Mouse (Mus musculus): Measurements from ENCODE around the gene Gm49776. TPM values are rescaled to one million over a fixed set of nuclear protein-coding genes. Genes with fewer than 3 reads are reported as not detected.

The Gm49776 gene
- total RNA-seq, 1 experiment = 1.7 TPM

DNA sequence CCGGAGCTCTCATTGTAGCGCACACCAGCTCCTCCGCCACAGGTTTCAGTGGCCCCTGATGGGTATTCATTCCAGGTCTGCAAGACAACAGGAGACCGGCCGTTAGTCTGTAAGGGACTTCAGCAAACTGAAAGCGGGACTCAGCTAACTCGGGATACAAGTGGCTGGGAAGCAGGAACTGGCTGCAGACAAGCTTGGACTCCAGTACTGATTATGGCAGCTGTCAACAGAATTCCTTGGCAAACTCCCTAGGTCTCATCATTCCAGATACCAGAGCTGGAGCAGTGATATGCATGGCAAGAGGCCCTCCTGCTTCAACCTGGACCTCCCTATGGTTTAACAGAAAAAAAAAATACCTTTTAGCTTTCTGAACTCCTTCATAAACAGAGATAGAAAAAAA is 43.3 kb downstream of the Gm49776 start:
- in situ Hi-C loops (cut with MboI; ENCODE audit: low sequenced_read_pairs in 2 of 2, unreplicated experiment in 2 of 2) = loop anchor here (5.0 to 10.0 kb wide), 2 partner anchors 110 to 113 kb away; no protein-coding TSS in a partner anchor
- TF ChIP-seq ZNF384 (IDR thresholded peaks at IDR 0.05; ENCODE audit: low read depth, low read length) (no peak), CHD2 (IDR thresholded peaks at IDR 0.05; ENCODE audit: low read depth, low read length) (no peak), MAFK (IDR thresholded peaks at IDR 0.05; ENCODE audit: insufficient read depth, low read depth, low read length) (no peak), ZC3H11A (IDR thresholded peaks at IDR 0.05; ENCODE audit: borderline replicate concordance, low read depth, low read length) (no peak), HCFC1 (IDR thresholded peaks at IDR 0.05; ENCODE audit: borderline replicate concordance, insufficient read depth, low read length) (no peak)
- Histone ChIP-seq H3K9ac (ENCODE audit: insufficient read depth, low read depth, low read length, poor library complexity, severe bottlenecking) (no peak overlapping the region), H3K36me3 (ENCODE audit: control insufficient read depth, insufficient read depth, low read length, poor library complexity, severe bottlenecking) (no peaks in the 10 kb centered on the region), H3K9me3 (ENCODE audit: control insufficient read depth, insufficient read depth, low read depth, low read length) (no peaks in the 10 kb centered on the region), H3K4me1 (ENCODE audit: control insufficient read depth in 2 of 2, insufficient read depth in 2 of 2, low read length in 2 of 2, poor library complexity in 1 of 2) (no peaks in the 10 kb centered on the region), H3K4me3 (ENCODE audit: insufficient read depth in 1 of 2, low read depth in 1 of 2, low read length in 2 of 2, poor library complexity in 1 of 2, severe bottlenecking in 1 of 2) (no peak overlapping the region), H3K27ac (ENCODE audit: insufficient read depth, low read depth, low read length, poor library complexity, severe bottlenecking) (no peak overlapping the region)
- DNase-seq (ENCODE audit: low read depth, low spot score) = no peak

DNA sequence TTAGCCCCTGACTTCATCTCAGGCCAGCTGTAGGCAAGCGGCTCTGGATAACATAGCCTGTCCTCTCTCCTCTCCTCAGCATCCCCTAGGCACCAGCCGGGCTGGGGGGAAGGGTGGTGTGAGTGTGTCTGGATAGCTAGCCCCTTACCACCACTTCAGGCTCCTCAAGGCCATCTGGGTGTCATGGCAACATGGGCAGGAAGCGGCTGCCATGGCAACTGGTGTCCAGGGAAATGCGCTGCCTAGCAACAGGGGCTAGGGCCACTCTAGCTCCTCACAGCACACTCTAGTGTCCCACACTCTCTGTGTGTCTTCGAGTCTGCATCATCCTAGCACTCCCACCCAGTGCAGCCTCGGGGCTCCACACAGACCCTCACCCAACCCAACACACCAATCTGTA is 44.4 kb downstream of the Gm49776 start:
- H3K9ac ChIP-seq (ENCODE audit: insufficient read depth, low read depth, low read length, poor library complexity, severe bottlenecking) = no peak overlapping the region

DNA sequence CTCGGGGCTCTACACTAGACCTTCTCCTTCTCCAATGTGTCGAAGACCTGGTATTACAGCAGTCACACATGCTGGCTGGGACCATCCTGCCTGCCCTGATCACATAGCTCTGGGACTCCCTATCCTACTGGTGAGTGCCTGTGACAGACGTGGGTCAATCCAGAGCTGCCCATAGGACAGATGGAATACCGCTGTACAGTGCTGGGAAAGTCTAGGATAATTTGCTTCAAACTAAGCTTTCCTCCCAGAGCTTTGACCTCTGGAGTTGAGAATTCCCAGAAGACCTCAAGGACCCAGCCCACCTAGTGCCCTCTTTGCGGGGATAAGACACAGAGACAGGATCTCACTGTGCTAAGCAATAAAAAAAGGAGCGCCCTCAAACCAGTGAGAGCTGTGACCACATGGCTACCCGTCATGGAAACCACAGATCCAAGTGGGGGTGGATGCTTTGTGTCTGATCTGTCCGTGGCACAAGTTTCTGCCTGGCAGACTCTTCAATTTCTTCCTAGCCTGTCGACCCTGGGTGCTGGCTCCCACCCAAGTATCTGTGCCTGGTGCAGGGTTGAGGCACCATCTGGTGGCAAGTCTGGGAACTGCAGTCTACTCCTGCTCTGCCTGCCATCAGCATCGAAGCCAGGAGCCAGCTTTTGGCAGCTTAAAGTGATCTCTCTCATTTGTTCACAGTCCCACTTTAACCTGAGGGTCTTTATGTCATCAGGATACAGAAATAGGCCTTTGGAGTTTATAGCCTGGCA is 46.5 kb downstream of the Gm49776 start:
- in situ Hi-C loops (cut with MboI; ENCODE audit: low sequenced_read_pairs in 2 of 2, unreplicated experiment in 2 of 2) = loop anchor here (5.0 to 10.0 kb wide), 2 partner anchors 107 to 109 kb away; no protein-coding TSS in a partner anchor
- Histone ChIP-seq H3K4me1 (ENCODE audit: control insufficient read depth in 2 of 2, insufficient read depth in 2 of 2, low read length in 2 of 2, poor library complexity in 1 of 2) (no peaks in the 10 kb centered on the region), H3K4me3 (ENCODE audit: insufficient read depth in 1 of 2, low read depth in 1 of 2, low read length in 2 of 2, poor library complexity in 1 of 2, severe bottlenecking in 1 of 2) (no peak overlapping the region), H3K36me3 (ENCODE audit: control insufficient read depth, insufficient read depth, low read length, poor library complexity, severe bottlenecking) (no peaks in the 10 kb centered on the region), H3K9ac (ENCODE audit: insufficient read depth, low read depth, low read length, poor library complexity, severe bottlenecking) (no peak overlapping the region), H3K9me3 (ENCODE audit: control insufficient read depth, insufficient read depth, low read depth, low read length) (no peaks in the 10 kb centered on the region), H3K27ac (ENCODE audit: insufficient read depth, low read depth, low read length, poor library complexity, severe bottlenecking) (no peak overlapping the region)
- TF ChIP-seq MAFK (IDR thresholded peaks at IDR 0.05; ENCODE audit: insufficient read depth, low read depth, low read length) = no peak
- peak; percentile 82 for TF ChIP-seq ZC3H11A (IDR thresholded peaks at IDR 0.05; ENCODE audit: borderline replicate concordance, low read depth, low read length)
- DNase-seq (ENCODE audit: low read depth, low spot score) = peak; percentile 58

More for the DNA sequence above, 44.4 kb downstream of the Gm49776 start:
- Histone ChIP-seq H3K27ac (ENCODE audit: insufficient read depth, low read depth, low read length, poor library complexity, severe bottlenecking) (no peak overlapping the region; the same call in 1 of the 2 replicates), H3K36me3 (ENCODE audit: control insufficient read depth, insufficient read depth, low read length, poor library complexity, severe bottlenecking) (no peaks in the 10 kb centered on the region), H3K4me3 (ENCODE audit: insufficient read depth in 1 of 2, low read depth in 1 of 2, low read length in 2 of 2, poor library complexity in 1 of 2, severe bottlenecking in 1 of 2) (no peak overlapping the region), H3K9me3 (ENCODE audit: control insufficient read depth, insufficient read depth, low read depth, low read length) (no peaks in the 10 kb centered on the region), H3K4me1 (ENCODE audit: control insufficient read depth in 2 of 2, insufficient read depth in 2 of 2, low read length in 2 of 2, poor library complexity in 1 of 2) (no peaks in the 10 kb centered on the region)
- DNase-seq (ENCODE audit: low read depth, low spot score) = no peak
- in situ Hi-C loops (cut with MboI; ENCODE audit: low sequenced_read_pairs in 2 of 2, unreplicated experiment in 2 of 2) = loop anchor here (5.0 to 10.0 kb wide), 2 partner anchors 109 to 111 kb away; no protein-coding TSS in a partner anchor
- no peak for TF ChIP-seq MAFK (IDR thresholded peaks at IDR 0.05; ENCODE audit: insufficient read depth, low read depth, low read length)
- TF ChIP-seq ZC3H11A (IDR thresholded peaks at IDR 0.05; ENCODE audit: borderline replicate concordance, low read depth, low read length) = no peak
- TF ChIP-seq ZNF384 (IDR thresholded peaks at IDR 0.05; ENCODE audit: low read depth, low read length) = no peak
- TF ChIP-seq CHD2 (IDR thresholded peaks at IDR 0.05; ENCODE audit: low read depth, low read length) = no peak
- no peak for TF ChIP-seq HCFC1 (IDR thresholded peaks at IDR 0.05; ENCODE audit: borderline replicate concordance, insufficient read depth, low read length)

DNA sequence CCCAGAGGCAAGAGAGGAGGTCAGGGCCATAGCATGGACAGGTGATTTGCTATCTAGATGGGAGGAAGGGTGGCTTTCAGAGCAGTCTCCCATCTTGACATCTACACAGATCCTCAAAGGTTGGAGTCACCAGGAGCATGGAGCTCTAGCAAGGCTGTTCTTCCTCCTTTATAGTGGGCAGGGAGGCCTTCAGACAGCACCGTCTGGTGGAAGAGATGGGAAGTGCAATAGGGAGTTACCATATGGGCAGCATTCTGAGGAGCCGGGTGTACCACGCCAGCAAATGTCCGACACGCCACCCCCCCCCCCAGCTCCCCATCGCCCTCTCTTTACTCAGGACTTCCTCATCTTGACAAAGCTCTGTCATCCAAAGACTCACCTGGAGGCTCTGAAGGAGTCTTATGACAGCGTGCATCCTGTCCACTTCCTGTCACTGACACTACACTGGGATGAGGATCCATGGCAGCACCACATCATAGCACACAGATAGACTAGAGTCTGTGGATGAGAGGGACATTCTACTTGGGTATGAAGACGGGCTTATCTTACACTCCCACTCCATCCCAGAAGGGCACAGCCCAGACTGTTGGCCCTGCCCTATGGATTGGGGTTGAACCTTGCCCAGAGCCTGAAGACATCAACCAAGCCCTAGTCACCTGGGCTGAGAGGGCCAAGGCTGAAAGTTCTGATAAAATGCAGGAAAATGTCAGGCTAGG is 47.3 kb downstream of the Gm49776 start:
- Histone ChIP-seq H3K9me3 (ENCODE audit: control insufficient read depth, insufficient read depth, low read depth, low read length) (no peaks in the 10 kb centered on the region), H3K4me1 (ENCODE audit: control insufficient read depth in 2 of 2, insufficient read depth in 2 of 2, low read length in 2 of 2, poor library complexity in 1 of 2) (no peaks in the 10 kb centered on the region), H3K4me3 (ENCODE audit: insufficient read depth in 1 of 2, low read depth in 1 of 2, low read length in 2 of 2, poor library complexity in 1 of 2, severe bottlenecking in 1 of 2) (no peak overlapping the region), H3K9ac (ENCODE audit: insufficient read depth, low read depth, low read length, poor library complexity, severe bottlenecking) (no peak overlapping the region), H3K36me3 (ENCODE audit: control insufficient read depth, insufficient read depth, low read length, poor library complexity, severe bottlenecking) (no peaks in the 10 kb centered on the region), H3K27ac (ENCODE audit: insufficient read depth, low read depth, low read length, poor library complexity, severe bottlenecking) (no peak overlapping the region)
- TF ChIP-seq HCFC1 (IDR thresholded peaks at IDR 0.05; ENCODE audit: borderline replicate concordance, insufficient read depth, low read length) (no peak), MAFK (IDR thresholded peaks at IDR 0.05; ENCODE audit: insufficient read depth, low read depth, low read length) (no peak), ZNF384 (IDR thresholded peaks at IDR 0.05; ENCODE audit: low read depth, low read length) (no peak), CHD2 (IDR thresholded peaks at IDR 0.05; ENCODE audit: low read depth, low read length) (no peak), ZC3H11A (IDR thresholded peaks at IDR 0.05; ENCODE audit: borderline replicate concordance, low read depth, low read length) (peak; percentile 50; the same call in 1 of the 2 replicates)
- in situ Hi-C loops (cut with MboI; ENCODE audit: low sequenced_read_pairs in 2 of 2, unreplicated experiment in 2 of 2) = loop anchor here (5.0 to 10.0 kb wide), 2 partner anchors 106 to 109 kb away; no protein-coding TSS in a partner anchor
- DNase-seq (ENCODE audit: low read depth, low spot score) = peak; percentile 55
